Mouse (Mus musculus) forebrain, embryonic 11.5 days (tissue): ENCODE data around the gene Dcp1a. TPM values are rescaled to one million over a fixed set of nuclear protein-coding genes. Genes with fewer than 3 reads are reported as not detected.
A peak's percentile ranks its signal among the peaks of the same experiment; 100 is the strongest.

Experiments used
- ATAC-seq: fragments of 200-750 bp; cut with Nextera tagmentation; replicated peaks from 2 replicates; pipeline ENCODE4 v1.8.0; 2017; ENCODE audit warnings: moderate TSS enrichment; ENCODE audit not compliant: low FRiP score
- DNase-seq: peaks from one replicate; pipeline ENCODE4 v3.0.0-alpha.2; 2017; ENCODE audit warnings: low spot score
- H3K27ac ChIP-seq: fragments of 300-500 bp; sonication (generic); 2 replicates; pipeline ENCODE4 v1.5.1; 2014; ENCODE audit warnings: low read depth, low read length
- H3K27me3 ChIP-seq: fragments of 300-500 bp; sonication (generic); 2 replicates; pipeline ENCODE4 v1.6.1; 2014; ENCODE audit warnings: mild to moderate bottlenecking, low read length, mixed read lengths; ENCODE audit not compliant: control insufficient read depth, insufficient read depth
- H3K36me3 ChIP-seq: fragments of 300-500 bp; sonication (generic); 2 replicates; pipeline ENCODE4 v1.6.1; 2014; ENCODE audit warnings: mild to moderate bottlenecking, low read length, moderate library complexity, mixed read lengths; ENCODE audit not compliant: control insufficient read depth, insufficient read depth
- H3K4me1 ChIP-seq: fragments of 300-500 bp; sonication (generic); replicated peaks from 2 replicates; pipeline ENCODE4 v1.6.1; 2014; ENCODE audit warnings: low read length, mixed read lengths; ENCODE audit not compliant: control insufficient read depth, insufficient read depth
- H3K4me2 ChIP-seq: fragments of 300-500 bp; sonication (generic); 2 replicates; pipeline ENCODE4 v1.6.1; 2014; ENCODE audit warnings: low read depth, mild to moderate bottlenecking, low read length, moderate library complexity, mixed read lengths; ENCODE audit not compliant: severe bottlenecking
- H3K4me3 ChIP-seq: fragments of 300-500 bp; sonication (generic); 2 replicates; pipeline ENCODE4 v1.5.1; 2014; ENCODE audit warnings: low read depth, low read length
- H3K9ac ChIP-seq: fragments of 300-500 bp; sonication (generic); 2 replicates; pipeline ENCODE4 v1.6.1; 2014; ENCODE audit warnings: low read length
- H3K9me3 ChIP-seq: fragments of 300-500 bp; sonication (generic); 2 replicates; pipeline ENCODE4 v1.6.1; 2016; ENCODE audit warnings: low read length, mixed read lengths; ENCODE audit not compliant: control insufficient read depth
- WGBS: fragments of 180-500 bp; shearing (Covaris S2); extraction: QIAGEN DNeasy Blood & Tissue Kit; methylation state at CpG from one replicate; pipeline ENCODE4 v1.1.7; 2014; 5-methylcytosine and 5-hydroxymethylcytosine counted together
- polyA plus RNA-seq: library from polyadenylated mRNA; unstranded; fragments of >200 nt; fragmentation: Nextera tagmentation; extraction: Ambion mirVana; gene quantifications from 2 replicates; pipeline ENCODE4 v1.2.1, GENCODE M21; 2014

Gene Dcp1a
- 29.3 and 34.6 TPM in 2 replicates for polyA plus RNA-seq

- H3K4me1 ChIP-seq, result peaks cover 3% of the 10 kb centered on the region; the same call in 1 of the 2 replicates
- under 1% methylated on average over 39 of the region's 39 CpGs for WGBS
- H3K9me3 ChIP-seq, result no peaks in the 10 kb centered on the region
- peak within 1 kb of the TSS; percentile 55; the same call in 1 of the 2 replicates for H3K27ac ChIP-seq
- H3K4me2 ChIP-seq, result peak within 1 kb of the TSS; percentile 63
- DNase-seq (peak; percentile 96), ATAC-seq (peak; percentile 99)
- H3K9ac ChIP-seq, result peak within 1 kb of the TSS; percentile 79
- peak within 1 kb of the TSS; percentile 59 for H3K4me3 ChIP-seq
- no peaks in the 10 kb centered on the region for H3K27me3 ChIP-seq
- H3K36me3 ChIP-seq, result no peaks in the 10 kb centered on the region; the same call in 1 of the 2 replicates
These were observed at the start of gene Dcp1a for GRCm38 (mm10) chr14:30479361-30479948. TSS of gene Dcp1a (plus strand) at chr14:30479535.

GRCm38 (mm10) chr14:30429606-30430005 is 49.7 kb upstream of the Dcp1a start:
- Histone ChIP-seq H3K4me1 (no peaks in the 10 kb centered on the region), H3K9me3 (no peaks in the 10 kb centered on the region), H3K36me3 (no peaks in the 10 kb centered on the region), H3K9ac (no peak overlapping the region), H3K4me2 (no peak overlapping the region), H3K4me3 (no peak overlapping the region), H3K27ac (no peak overlapping the region), H3K27me3 (no peaks in the 10 kb centered on the region)
- DNase-seq (no peak), ATAC-seq (no peak)
- WGBS, result 76% methylated on average over 9 of the region's 9 CpGs

DNA sequence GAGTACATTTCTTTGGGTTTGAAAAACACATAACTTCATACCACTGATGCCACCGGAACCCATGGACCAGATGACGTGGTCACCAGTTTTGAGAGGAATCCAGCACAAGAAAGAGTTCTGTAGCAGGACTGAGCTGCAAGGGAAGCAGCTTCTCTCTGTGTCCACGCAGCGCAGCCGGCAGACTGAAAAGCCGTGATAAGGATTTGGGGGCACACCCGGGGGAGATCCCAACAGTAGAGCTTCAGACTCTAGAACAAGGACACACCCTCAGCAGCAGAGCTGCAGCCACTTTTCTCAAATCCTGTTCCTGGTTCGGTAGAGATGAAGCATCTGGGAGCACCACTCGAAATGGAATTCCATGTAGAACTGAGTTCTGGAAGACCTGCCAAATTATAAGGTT is 49.3 kb upstream of the Dcp1a start:
- Histone ChIP-seq H3K36me3 (no peaks in the 10 kb centered on the region), H3K4me2 (no peak overlapping the region), H3K27me3 (no peaks in the 10 kb centered on the region), H3K9ac (no peak overlapping the region), H3K27ac (no peak overlapping the region), H3K4me3 (no peak overlapping the region), H3K4me1 (no peaks in the 10 kb centered on the region), H3K9me3 (no peaks in the 10 kb centered on the region)
- 90% methylated on average over 9 of the region's 9 CpGs for WGBS
- DNase-seq (no peak), ATAC-seq (no peak)

GRCm38 (mm10) chr14:30430446-30430845 is 48.9 kb upstream of the Dcp1a start:
- H3K27me3 ChIP-seq, result no peaks in the 10 kb centered on the region
- no peak overlapping the region for H3K27ac ChIP-seq
- no peaks in the 10 kb centered on the region for H3K9me3 ChIP-seq
- no peak overlapping the region for H3K4me3 ChIP-seq
- H3K4me2 ChIP-seq, result no peak overlapping the region
- no peak overlapping the region for H3K9ac ChIP-seq
- no peaks in the 10 kb centered on the region for H3K36me3 ChIP-seq
- no peaks in the 10 kb centered on the region for H3K4me1 ChIP-seq
- 60% methylated on average over 5 of the region's 5 CpGs for WGBS
- DNase-seq (no peak), ATAC-seq (no peak)

- WGBS, result 83% methylated on average over 5 of the region's 5 CpGs
These were observed 44.0 kb upstream of the Dcp1a start for GRCm38 (mm10) chr14:30435316-30435715.

DNA sequence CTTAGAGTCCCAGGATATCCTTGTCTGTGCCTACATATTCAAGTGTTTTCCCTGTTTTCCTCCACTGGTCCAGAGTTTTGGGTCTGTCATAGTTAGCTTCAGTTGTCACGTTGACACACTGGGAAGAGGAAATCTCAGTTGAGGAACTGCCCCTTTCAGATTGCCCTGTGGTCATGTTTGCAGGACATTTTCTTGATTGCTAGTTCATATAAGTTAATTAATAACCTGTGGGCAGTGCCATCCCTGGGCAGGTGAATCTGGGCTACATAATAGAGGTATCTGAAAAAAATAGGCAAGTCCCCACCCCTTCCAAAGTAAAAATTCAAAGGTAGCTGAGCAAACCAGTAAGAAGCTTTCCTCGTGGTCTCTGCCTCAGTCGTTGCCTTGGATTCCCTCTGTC is 39.4 kb upstream of the Dcp1a start:
- H3K4me1 ChIP-seq, result no peaks in the 10 kb centered on the region
- no peaks in the 10 kb centered on the region for H3K9me3 ChIP-seq
- no peak for DNase-seq
- no peak overlapping the region for H3K9ac ChIP-seq
- no peaks in the 10 kb centered on the region for H3K27me3 ChIP-seq
- WGBS, result 84% methylated on average over 3 of the region's 3 CpGs
- no peak for ATAC-seq
- H3K27ac ChIP-seq, result no peak overlapping the region
- H3K36me3 ChIP-seq, result no peaks in the 10 kb centered on the region
- H3K4me2 ChIP-seq, result no peak overlapping the region
- no peak overlapping the region for H3K4me3 ChIP-seq

More at GRCm38 (mm10) chr14:30435316-30435715, 44.0 kb upstream of the Dcp1a start:
- no peaks in the 10 kb centered on the region for H3K27me3 ChIP-seq
- DNase-seq (no peak), ATAC-seq (no peak)
- H3K4me1 ChIP-seq, result no peaks in the 10 kb centered on the region
- no peak overlapping the region for H3K27ac ChIP-seq
- no peak overlapping the region for H3K4me2 ChIP-seq
- H3K9ac ChIP-seq, result no peak overlapping the region
- no peaks in the 10 kb centered on the region for H3K9me3 ChIP-seq
- H3K36me3 ChIP-seq, result no peaks in the 10 kb centered on the region
- H3K4me3 ChIP-seq, result no peak overlapping the region

DNA sequence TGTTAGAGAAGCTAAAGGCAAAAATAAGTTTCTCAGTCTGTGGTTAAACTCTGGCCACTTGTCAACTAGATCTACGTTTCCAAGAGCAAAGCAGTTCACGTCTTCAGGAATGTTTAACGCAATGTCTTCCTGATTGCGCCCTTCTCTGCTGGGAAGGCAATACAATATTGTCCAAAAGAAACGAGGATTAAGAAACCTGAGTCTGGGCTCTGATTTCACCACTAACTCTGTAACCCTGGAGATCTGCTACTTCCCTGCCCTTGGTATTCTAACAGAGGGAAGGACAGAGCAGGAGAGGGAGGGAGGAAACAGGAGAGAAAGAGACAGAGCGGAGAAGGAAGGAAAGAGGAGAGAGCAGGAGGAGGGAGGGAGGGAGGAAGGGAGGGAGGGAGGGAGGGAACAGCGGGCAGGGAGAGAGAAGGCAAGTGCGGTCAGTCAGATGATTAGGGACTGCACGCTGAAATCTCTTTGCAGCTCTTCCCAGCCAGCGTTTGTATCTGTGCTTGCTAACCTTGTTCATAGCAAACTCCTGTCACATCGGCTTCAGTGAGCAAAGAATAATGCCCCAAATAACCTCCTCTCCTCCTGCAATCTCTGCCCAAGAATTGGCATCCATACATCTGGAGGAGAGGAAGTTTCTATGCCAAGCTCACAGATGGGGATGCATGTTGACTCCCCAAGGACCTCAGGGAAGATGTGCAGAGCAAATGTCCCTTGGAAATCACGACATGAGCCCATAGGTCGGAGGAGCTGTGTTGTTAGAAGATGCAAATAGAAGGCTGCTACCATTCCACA is 23.3 kb upstream of the Dcp1a start:
- ATAC-seq (no peak), DNase-seq (no peak)
- no peak overlapping the region for H3K27ac ChIP-seq
- no peaks in the 10 kb centered on the region for H3K4me1 ChIP-seq
- no peak overlapping the region for H3K9ac ChIP-seq
- 20% methylated on average over 12 of the region's 13 CpGs for WGBS
- H3K4me3 ChIP-seq, result no peak overlapping the region
- no peaks in the 10 kb centered on the region for H3K36me3 ChIP-seq
- no peaks in the 10 kb centered on the region for H3K9me3 ChIP-seq
- 0 out of 2 replicates have a peak overlapping the region, but pooled peaks have one; percentile 11 for H3K4me2 ChIP-seq
- H3K27me3 ChIP-seq, result no peaks in the 10 kb centered on the region; the same call in 1 of the 2 replicates

- Histone ChIP-seq H3K4me1 (no peaks in the 10 kb centered on the region), H3K4me3 (no peak overlapping the region), H3K9ac (no peak overlapping the region), H3K9me3 (no peaks in the 10 kb centered on the region), H3K27me3 (no peaks in the 10 kb centered on the region; the same call in 1 of the 2 replicates), H3K27ac (no peak overlapping the region), H3K4me2 (no peak overlapping the region), H3K36me3 (no peaks in the 10 kb centered on the region)
- 69% methylated on average over 7 of the region's 7 CpGs for WGBS
- no peak for ATAC-seq
- no peak for DNase-seq
These were observed 21.9 kb upstream of the Dcp1a start for GRCm38 (mm10) chr14:30457436-30457835.
